Mouse (Mus musculus) mouse embryonic stem cell (cell line): ENCODE data around the gene Gemin6.
"Not testable (repeated sequence)": the region's sequence is repeated elsewhere in the genome, so short reads cannot be mapped to it uniquely, and the experiment has no call there.

ENCODE experiments used
- in situ Hi-C, 2 experiments: fragments of 300-500 bp; cut with MboI; formaldehyde crosslinking; loops; 1 replicate in 1 of 2; 3 replicates in 1 of 2; pipeline ENCODE4 v1.14.3; 2019 to 2020; ENCODE audit warnings: low sequenced_read_pairs in 2 of 2, low pct_unique_long_range_greater_than_20kb in 1 of 2, mixed read lengths in 1 of 2; ENCODE audit not compliant: unreplicated experiment in 1 of 2

Gemin6 gene

DNA sequence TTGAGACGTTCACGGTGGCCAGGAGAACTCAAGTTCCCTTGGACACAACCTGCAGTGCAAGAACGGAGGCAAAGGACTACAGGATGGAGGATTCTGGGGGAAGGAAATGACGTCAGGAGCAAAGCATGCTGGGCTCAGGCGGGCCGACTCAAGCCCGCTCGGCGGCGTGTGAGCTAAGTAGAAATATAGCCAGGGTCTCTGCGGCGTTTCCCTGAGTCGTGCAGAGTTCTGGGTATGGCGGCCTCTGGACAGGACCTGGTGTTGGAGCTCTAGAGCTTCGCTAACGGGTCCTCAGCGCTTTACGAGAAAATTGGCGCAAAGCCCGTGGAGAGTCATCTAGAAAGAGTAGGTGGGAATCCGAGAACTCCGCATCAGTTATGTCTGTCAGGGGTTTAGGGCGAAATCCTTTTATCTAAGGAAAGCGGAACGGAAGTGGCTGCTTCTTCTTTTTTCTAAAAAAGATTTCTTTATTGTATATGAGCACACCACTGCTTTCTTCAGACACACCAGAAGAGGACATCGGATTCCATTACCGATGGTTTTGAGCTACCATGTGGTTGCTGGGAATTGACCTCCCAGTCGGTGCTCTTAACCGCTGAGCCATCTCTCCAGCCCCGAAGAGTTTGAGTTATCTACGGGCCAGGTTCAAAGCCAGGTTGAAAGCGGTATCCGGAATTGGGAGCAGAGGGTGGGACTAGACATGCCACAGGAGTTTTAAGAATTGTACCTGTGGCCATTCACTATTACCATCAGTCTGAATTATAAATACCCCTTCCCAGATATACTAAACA lies at the start of gene Gemin6:
Gene Gemin6 (plus strand): TSS at position 116 of the 791 bp plus-strand sequence.
- in situ Hi-C loops: no loop called here

DNA sequence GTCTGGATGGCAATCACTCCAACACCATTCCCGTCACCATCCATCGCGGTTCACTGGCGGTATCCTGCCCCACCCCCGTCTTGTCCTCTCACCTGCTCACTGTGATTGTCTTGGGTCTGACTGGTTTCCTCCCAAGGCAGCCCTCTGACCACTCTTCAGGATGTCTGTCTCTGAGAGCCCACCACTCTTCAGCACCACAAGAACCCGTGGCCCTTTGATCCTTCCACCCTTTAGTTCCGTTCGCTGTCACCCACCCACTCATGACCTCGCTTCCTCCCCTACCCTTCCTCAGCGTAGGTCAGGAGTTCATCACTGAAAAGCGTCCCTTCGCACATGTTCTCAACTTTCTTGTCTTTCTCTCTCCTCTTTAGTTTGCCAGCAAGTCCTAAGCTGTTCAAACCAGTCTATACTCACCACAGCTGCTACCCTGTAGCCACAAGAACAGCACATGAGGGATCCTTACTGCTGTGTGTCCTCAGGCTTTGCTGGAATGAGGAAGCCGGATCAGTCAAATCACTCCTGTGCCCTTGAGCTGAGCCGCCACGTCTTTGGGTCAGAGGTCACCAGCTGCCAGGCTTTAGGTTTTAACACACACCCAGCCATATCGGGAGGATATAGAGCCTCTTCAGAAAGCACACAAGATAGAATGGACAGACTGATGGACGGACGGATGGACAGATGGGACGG lies 49.4 kb upstream of the Gemin6 start:
- in situ Hi-C loops: loop anchor here in 1 of 2 experiments (25.0 kb wide), 1 partner anchor 288 kb away; the partner anchor contains the start of gene Atl2

DNA sequence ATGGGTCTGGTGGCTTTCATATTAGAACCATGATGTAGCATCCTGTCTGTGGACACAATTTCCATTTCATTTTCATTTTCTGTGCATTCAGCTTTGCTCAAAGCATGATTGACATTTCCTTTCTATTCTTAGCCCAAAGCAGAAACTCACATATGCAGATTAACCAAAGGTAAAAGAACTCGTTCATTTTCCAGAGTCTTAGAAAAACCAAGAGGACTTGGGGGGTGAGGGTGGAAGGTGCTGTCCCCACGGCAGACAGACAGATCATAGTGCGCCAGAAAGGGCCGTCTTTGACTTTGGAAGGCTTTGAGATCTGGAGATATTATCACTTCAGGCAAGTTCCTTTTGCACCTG lies 48.9 kb upstream of the Gemin6 start:
- in situ Hi-C loops: loop anchor here in 1 of 2 experiments (25.0 kb wide), 1 partner anchor 288 kb away; the partner anchor contains the start of gene Atl2

GRCm38 (mm10) chr17:80175966-80176365 lies 48.3 kb upstream of the Gemin6 start:
- in situ Hi-C loops: loop anchor here in 1 of 2 experiments (25.0 kb wide), 1 partner anchor 289 kb away; the partner anchor contains the start of gene Atl2

DNA sequence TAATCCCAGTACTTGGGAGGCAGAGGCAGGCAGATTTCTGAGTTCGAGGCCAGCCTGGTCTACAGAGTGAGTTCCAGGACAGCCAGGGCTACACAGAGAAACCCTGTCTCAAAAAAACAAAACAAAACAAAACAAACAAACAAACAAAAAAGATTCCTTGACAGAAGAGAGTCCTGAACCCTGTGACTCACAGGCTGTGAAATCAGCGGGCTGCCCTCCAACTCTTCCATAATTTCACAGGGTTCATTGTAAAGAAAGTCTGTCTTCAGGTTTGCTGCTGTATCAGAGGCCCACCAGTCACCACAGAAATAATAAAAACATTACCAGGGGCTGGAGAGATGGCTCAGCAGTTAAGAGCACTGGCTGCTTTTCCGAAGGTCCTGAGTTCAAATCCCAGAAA lies 45.4 kb upstream of the Gemin6 start:
- in situ Hi-C loops: loop anchor here in 1 of 2 experiments (25.0 kb wide), 1 partner anchor 292 kb away; the partner anchor contains the start of gene Atl2

GRCm38 (mm10) chr17:80179959-80180358 lies 44.3 kb upstream of the Gemin6 start:
- in situ Hi-C loops: loop anchor here (5.0 to 25.0 kb wide), 3 partner anchors 153 to 293 kb away; partner anchors contain the start of gene Atl2 (in 1 of the 2)

DNA sequence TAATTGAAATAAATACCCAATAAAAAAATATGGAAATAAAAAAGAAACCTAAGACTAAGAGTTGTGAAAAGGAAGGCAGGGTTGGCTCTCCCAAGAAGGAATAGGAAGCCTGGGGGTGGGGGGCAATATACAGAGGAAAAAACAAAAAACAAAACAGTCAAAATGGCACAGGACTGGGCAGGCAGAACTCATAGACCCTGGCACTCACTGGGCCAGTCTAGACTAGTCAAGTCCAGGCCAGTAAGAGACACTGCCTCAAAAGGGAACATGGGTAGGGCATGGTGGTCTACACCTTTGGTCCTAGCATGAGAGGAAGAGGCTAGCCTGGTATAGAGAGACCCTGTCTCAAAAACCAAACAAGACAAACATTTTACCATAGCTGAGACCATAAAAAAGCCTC lies 43.8 kb upstream of the Gemin6 start:
- in situ Hi-C loops: loop anchor here (5.0 to 25.0 kb wide), 3 partner anchors 153 to 293 kb away; partner anchors contain the start of gene Atl2 (in 1 of the 2)

DNA sequence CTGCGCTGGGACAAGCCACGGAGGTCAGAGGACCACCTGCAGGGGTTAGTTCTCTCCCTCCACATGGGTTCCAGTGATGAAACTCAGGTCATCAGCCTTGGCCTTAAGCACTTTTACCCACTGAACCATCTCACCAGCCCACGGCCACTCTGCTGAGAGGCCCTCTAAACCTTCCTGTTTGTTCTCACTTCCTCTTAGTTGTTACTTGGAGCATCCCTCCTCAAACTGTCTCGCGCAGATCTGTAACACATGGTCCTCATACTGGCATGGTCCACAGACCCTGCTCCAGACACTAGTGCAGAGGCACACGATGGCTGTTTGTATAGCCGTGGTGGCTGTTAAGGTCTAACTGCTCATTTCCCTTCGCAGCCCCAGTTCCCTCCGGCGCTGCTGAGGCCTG lies 40.6 kb upstream of the Gemin6 start:
- in situ Hi-C loops: loop anchor here (5.0 to 25.0 kb wide), 3 partner anchors 156 to 296 kb away; partner anchors contain the start of gene Atl2 (in 1 of the 2)

DNA sequence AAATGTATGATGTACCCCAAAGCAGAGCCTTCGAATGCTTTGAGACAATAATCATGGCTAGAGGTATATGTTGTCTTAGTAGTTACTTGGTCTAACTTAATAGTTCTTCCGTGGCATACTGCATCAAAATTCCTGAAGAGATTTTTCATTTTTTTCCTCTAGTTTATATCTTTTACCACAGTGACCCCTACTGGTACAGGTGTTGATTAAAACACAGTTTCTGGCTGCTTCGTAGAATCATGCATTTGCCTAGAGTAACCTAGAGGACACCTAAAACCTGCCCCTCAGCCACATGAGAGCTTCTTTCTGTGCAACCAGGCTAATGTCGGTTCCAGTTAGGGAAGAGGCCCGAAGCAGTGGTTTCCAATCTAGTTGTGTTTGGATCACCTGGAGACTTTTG lies 31.2 kb upstream of the Gemin6 start:
- in situ Hi-C loops: loop anchor here in 1 of 2 experiments (25.0 kb wide), 1 partner anchor 306 kb away; the partner anchor contains the start of gene Atl2

DNA sequence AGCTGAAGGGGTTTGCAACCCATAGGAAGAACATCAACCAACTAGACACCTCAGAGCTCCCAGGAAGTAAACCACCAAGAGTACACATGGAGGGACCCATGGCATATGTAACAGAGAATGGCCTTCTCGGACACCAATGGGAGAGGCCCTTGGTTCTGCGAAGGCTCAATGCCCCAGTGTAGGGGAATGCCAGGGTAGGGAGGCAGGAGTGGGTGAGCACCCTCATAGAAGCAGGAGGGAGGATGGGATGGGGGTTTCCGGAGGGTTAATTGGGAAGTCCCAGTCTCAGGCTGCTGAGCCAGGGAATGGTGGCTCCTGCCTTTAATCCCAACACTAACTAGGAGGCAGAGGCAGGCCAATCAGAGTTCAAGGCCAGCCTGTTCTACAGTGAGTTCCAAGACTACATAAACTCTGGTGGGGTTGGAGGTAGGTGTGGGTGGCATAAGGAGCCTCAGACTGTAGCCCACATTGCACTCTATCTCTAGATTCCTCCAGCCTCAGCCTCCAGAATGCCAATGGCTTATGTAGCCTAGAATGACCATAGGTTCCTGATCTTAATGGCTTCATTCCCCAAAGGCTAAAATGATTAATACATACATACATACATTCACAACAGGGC lies 25.0 kb upstream of the Gemin6 start:
- in situ Hi-C loops: loop anchor here in 1 of 2 experiments (25.0 kb wide), 1 partner anchor 312 kb away; the partner anchor contains the start of gene Atl2

DNA sequence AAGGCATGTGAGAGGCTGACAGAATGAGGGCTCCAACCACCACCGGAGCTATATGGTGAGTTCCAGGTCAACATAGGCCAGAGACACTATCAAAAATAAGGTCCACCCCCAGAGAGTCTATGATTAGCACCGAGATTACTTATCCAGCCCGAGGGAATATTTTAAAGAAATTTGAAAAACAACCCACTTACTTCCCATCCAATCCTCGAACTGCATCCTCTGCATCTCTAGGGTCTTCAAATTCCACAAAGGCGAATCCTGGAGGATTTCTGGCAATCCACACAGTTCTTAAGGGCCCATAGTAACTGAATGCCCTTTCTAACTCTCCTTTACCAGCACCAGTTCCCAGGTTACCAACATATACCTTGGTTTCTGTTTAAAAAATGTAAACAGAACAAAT lies 18.6 kb upstream of the Gemin6 start:
- in situ Hi-C loops: no loop called here

GRCm38 (mm10) chr17:80206301-80206670 lies 18.0 kb upstream of the Gemin6 start:
- in situ Hi-C loops: no loop called here

DNA sequence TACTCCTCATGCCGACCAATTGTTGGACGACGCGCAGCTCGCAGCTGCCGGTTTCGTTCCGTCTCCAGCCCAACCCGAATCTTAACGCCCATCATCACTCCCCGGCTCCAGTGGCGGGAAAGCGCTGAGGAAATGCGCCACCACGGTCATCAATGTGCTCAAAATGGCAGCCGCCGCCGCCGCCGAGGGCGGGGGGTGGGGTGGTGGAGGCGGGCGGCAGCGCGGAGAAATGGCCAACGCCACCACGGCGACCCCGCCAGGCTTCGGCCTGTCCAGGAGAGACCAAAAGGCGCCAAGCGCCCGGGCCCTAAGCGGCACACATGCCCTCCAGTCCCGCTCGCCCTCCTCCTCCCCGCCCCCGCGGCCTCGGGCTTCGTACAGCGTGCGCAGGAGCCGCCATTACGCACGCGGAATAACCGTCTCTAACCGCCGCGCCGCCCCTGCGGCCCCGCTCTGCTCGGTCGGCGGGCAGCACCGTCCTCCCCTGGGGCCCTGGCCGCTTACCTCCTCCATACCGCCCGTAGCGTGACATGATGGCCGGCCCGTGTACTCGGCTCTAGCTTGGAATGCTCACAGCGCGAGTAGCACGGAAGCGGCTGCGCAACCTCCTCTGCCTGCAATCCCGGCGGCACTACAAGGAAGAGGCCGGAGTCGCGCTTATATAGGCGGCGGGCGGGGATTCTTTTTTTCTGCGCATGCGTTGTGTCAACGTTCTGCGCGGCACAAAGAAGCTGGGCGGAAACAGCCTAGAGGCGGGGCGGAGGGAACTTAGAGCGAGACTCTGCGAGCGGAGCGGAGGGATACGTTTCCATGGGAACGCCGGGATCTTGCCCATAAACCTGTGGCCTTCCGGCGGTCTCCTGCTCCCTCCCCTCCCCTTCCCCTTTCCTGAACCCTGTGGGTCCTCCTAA lies 17.3 kb upstream of the Gemin6 start, which contains the start of the genes Srsf7 and Ttc39d:
Gene Srsf7 (minus strand): TSS at position 637 of the 911 bp plus-strand sequence.
Gene Ttc39d (plus strand): TSS at position 790 of the 911 bp plus-strand sequence.
- in situ Hi-C loops: no loop called here

DNA sequence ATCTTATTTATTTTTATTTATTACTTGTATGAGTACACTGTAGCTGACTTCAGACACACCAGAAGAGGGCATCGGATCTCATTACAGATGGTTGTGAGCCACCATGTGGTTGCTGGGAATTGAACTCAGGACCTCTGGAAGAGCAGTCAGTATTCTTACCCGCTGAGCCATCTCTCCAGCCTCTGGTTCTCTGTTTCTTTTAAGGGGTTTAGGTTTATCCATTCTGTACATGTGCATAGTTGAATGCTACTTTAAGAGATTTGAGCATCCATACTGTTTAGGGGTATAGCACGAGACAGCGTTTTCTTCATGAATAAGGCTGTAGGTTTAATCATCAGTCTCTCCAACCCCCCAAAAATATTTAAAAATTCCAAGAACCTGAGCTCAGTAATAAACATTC lies 10.2 kb upstream of the Gemin6 start:
- in situ Hi-C loops: not testable (repeated sequence)

DNA sequence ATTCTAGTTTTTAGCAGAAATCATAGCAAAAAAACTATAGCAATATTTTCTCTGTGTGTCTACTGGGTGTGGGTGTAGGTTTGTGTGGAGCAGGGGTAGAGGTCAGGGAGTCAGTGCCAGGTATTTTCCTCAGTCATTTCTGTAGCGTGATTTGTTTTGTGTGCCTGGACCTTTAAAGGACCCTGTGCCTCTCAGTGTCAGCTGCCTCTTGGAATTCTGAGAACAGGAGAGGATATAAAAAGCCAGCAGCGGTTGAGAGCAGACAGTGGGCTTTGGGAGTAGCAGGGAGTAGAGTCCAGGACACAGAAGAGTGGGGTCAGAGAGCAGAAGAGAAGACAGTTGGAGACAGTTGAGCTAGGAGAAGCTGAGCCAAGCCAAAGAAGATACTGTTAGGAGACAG lies 4.1 kb upstream of the Gemin6 start:
- in situ Hi-C loops: no loop called here

GRCm38 (mm10) chr17:80221202-80221601 lies 3.0 kb upstream of the Gemin6 start:
- in situ Hi-C loops: no loop called here

DNA sequence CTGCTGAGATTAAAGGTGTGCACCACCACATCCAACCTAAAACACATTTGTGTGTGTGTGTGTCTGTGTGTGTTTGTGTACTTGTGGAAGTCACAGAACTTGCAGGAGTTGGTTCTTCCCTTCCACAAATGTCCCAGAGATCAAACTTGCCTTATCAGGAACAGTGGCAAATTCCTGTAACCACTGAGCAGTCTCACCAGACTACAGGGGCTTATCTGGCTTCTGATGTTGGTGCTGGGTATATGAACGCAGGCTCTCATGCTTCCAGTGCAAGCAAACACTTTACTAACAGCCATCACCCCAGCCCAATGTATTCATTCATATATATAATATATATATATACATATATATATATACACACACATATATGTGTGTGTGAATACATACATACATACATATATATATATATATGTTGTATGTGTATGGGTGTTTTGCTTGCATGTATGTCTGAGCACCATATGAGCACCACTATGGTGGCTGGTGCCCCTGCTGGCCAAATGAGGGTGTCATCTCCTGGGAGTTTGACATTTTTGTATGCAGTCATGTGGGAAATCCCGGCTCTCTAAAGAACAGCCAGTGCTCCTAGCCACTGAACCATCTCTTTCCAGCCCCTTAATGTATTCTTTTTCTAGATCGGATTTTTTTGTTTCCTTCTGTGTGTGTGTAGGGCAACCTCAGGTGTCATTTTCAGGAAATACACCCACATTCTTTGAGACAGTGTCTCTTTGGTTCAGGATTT lies 2.2 kb upstream of the Gemin6 start:
- in situ Hi-C loops: no loop called here
